In the genomic region with DNA sequence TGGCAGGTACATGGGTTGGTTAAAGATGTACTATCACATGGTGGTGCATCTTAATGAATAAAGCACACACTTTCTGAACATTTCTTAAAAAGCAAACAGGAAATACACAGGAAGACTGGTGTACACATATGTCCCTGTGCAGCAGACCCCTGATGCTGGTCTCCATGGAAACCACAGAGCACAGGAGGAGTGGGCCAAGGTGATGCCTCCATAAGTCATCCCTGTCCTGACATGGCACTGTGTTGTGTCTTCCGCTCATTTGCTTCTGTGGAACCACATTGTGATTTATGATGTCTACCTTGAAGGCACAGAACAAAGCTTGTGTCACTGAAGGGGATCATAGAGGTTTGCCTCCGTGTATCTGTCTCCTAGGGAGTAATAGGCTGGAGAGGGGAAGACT, we compare ENCODE assay signal across 18 mouse cellular contexts. TPM values are rescaled to one million over a fixed set of nuclear protein-coding genes. Genes with fewer than 3 reads are reported as not detected.
"Had no signal": no experiment of that assay in that cellular context is flagged by ENCODE, and none has a peak within 500 bp of the region (broad histone marks: within the 10 kb centered on the region; RNA-seq: fewer than 3 reads in every experiment).

No protein-coding gene starts in this region.

- DNase-seq: kidney, adult 18-20 months; kidney, adult 9 months; kidney, postnatal 14 days; kidney, postnatal 4 days; layer of hippocampus, postnatal 36 days; liver, embryonic 13.5 days; lung, adult 2 months; lung, postnatal 14 days; lung, postnatal 4 days; right cerebral cortex, postnatal 25 days; spleen, adult 18-20 months; thymus, postnatal 25 days had no signal

- H3K27me3 ChIP-seq: liver, embryonic 13.5 days; midbrain, embryonic 15.5 days; stomach, embryonic 15.5 days had no signal

- H3K9ac ChIP-seq: liver, embryonic 13.5 days; midbrain, embryonic 12.5 days; midbrain, embryonic 15.5 days; stomach, embryonic 15.5 days had no signal

- H3K27ac ChIP-seq: left cerebral cortex, adult 2 months; liver, embryonic 13.5 days; midbrain, embryonic 12.5 days; midbrain, embryonic 15.5 days; stomach, embryonic 15.5 days had no signal

- ATAC-seq: midbrain, embryonic 15.5 days had no signal

- H3K36me3 ChIP-seq: liver, embryonic 13.5 days; midbrain, embryonic 12.5 days; midbrain, embryonic 15.5 days; stomach, embryonic 15.5 days had no signal

- H3K9me3 ChIP-seq: liver, embryonic 13.5 days; midbrain, embryonic 12.5 days; midbrain, embryonic 15.5 days; stomach, embryonic 15.5 days had no signal

- H3K4me1 ChIP-seq: midbrain, embryonic 12.5 days; midbrain, embryonic 15.5 days had no signal

- H3K4me3 ChIP-seq: left cerebral cortex, adult 2 months; liver, embryonic 13.5 days; midbrain, embryonic 12.5 days; midbrain, embryonic 15.5 days; stomach, embryonic 15.5 days had no signal

- H3K4me2 ChIP-seq: liver, embryonic 13.5 days; midbrain, embryonic 12.5 days; midbrain, embryonic 15.5 days; stomach, embryonic 15.5 days had no signal

RNA-seq across cellular contexts. Expression of gene Tcte3, which starts 30.9 kb away (rescaled TPM):
- polyA plus RNA-seq: limb, embryonic 14.5 days; liver, adult 2 months; midbrain, embryonic 12.5 days; stomach, embryonic 15.5 days had no signal
